Mouse (Mus musculus): ENCODE measurements around the gene Dock7. TPM values are rescaled to one million over a fixed set of nuclear protein-coding genes. Genes with fewer than 3 reads are reported as not detected.

The Dock7 gene
- polyA plus RNA-seq, 1 experiment from 2014 or later = 45.9 TPM

DNA sequence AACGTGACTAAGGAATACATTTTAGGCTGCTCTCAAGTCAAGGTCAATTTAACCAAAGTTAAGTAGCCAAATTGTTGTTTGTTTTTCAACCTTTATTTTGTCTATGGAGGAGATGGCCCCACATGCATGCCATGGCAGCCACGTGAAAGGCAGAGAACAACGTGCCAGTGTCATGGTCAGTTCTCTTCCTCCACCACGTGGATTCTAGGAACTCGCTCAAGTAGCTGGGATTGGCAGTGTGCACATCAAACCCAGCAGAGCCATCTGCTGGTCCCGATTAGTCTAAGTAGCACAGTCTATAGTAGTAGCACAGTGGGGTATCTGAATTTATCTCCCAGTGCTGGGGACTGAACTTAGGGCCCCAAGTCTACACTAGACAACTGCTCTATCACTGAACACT lies 51.9 kb downstream of the Dock7 start:
- Histone ChIP-seq H3K36me3 (peaks cover 43% of the 10 kb centered on the region), H3K9me3 (no peaks in the 10 kb centered on the region), H3K27me3 (no peaks in the 10 kb centered on the region), H3K4me3 (no peak overlapping the region), H3K9ac (no peak overlapping the region), H3K4me1 (no peaks in the 10 kb centered on the region), H3K27ac (no peak overlapping the region), H3K4me2 (no peak overlapping the region)
- ATAC-seq (ENCODE audit: insufficient number of reproducible peaks, low FRiP score, low TSS enrichment, low read depth) = no peak
- 77% methylated on average over 6 of the region's 6 CpGs for whole genome bisulfite sequencing

DNA sequence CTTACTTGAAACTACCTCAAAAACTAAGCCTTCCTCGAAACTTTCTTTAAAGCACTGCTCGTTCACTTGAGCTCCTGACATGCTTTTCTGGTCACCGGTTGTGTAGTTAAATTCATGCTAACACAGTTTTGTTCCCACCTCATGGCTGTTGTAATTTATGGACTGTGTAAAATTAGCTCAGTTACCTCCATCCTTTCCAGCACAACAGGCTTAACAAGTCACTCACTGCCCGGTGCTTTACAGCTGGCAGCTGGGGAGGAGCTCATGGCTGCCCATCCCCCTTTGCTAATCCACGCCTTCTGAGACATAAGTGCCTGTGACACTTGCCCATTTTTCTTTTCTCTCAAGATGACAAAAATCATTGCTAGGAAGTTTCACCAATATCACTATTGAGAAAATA lies 56.2 kb downstream of the Dock7 start:
- peaks cover 22% of the 10 kb centered on the region for H3K36me3 ChIP-seq
- no peak overlapping the region for H3K9ac ChIP-seq
- 22% methylated on average over 5 of the region's 5 CpGs for WGBS
- ATAC-seq (ENCODE audit: insufficient number of reproducible peaks, low FRiP score, low TSS enrichment, low read depth) = no peak
- peak overlapping the region; percentile 23; the same call in 1 of the 2 replicates for H3K27ac ChIP-seq
- no peaks in the 10 kb centered on the region for H3K9me3 ChIP-seq
- H3K27me3 ChIP-seq = no peaks in the 10 kb centered on the region
- H3K4me3 ChIP-seq = no peak overlapping the region
- H3K4me1 ChIP-seq = no peaks in the 10 kb centered on the region; the same call in 1 of the 2 replicates
- H3K4me2 ChIP-seq = no peak overlapping the region

- H3K36me3 ChIP-seq = peaks cover 14% of the 10 kb centered on the region
- ATAC-seq (ENCODE audit: insufficient number of reproducible peaks, low FRiP score, low TSS enrichment, low read depth) = no peak
Observed at GRCm38 (mm10) chr4:99048581-99048980, 72.1 kb downstream of the Dock7 start.

DNA sequence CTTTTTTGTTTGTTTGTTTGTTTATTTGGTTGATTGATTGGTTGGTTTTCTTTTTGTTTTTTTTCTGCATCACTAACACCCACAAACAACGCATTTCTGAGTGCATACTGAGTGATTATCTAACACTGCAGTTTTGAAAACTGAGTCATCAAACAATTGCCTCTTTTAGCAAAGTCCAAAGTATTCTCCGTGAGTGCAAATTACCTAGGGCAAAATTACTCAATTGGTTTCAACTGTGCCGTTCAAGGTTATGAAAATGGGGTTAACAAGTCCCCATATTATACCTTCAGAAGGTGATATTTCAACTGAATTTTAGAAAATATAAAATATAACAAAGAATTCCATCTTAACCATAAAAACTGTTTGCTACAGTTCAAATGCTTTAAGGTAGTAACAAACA lies 74.2 kb downstream of the Dock7 start:
- no peak overlapping the region for H3K4me2 ChIP-seq
- no peaks in the 10 kb centered on the region for H3K4me1 ChIP-seq
- ATAC-seq (ENCODE audit: insufficient number of reproducible peaks, low FRiP score, low TSS enrichment, low read depth) = no peak
- H3K4me3 ChIP-seq = no peak overlapping the region
- no peaks in the 10 kb centered on the region for H3K9me3 ChIP-seq
- WGBS = 65% methylated on average over 3 of the region's 3 CpGs
- no peak overlapping the region for H3K27ac ChIP-seq
- H3K36me3 ChIP-seq = peaks cover 23% of the 10 kb centered on the region
- H3K27me3 ChIP-seq = no peaks in the 10 kb centered on the region
- H3K9ac ChIP-seq = no peak overlapping the region

More at GRCm38 (mm10) chr4:99048581-99048980, 72.1 kb downstream of the Dock7 start:
- Histone ChIP-seq H3K4me3 (no peak overlapping the region), H3K4me2 (no peak overlapping the region), H3K27me3 (no peaks in the 10 kb centered on the region), H3K27ac (no peak overlapping the region), H3K4me1 (no peaks in the 10 kb centered on the region), H3K9ac (no peak overlapping the region), H3K9me3 (no peaks in the 10 kb centered on the region)
- WGBS = 86% methylated on average over 2 of the region's 2 CpGs

- no peak overlapping the region for H3K27ac ChIP-seq
- WGBS = 87% methylated on average over 3 of the region's 3 CpGs
- H3K4me2 ChIP-seq = no peak overlapping the region
- peaks cover 30% of the 10 kb centered on the region for H3K36me3 ChIP-seq
- no peak for ATAC-seq (ENCODE audit: insufficient number of reproducible peaks, low FRiP score, low TSS enrichment, low read depth)
- H3K27me3 ChIP-seq = no peaks in the 10 kb centered on the region
- H3K9ac ChIP-seq = no peak overlapping the region
- H3K9me3 ChIP-seq = no peaks in the 10 kb centered on the region
- H3K4me3 ChIP-seq = no peak overlapping the region
- no peaks in the 10 kb centered on the region for H3K4me1 ChIP-seq
Observed at GRCm38 (mm10) chr4:99044854-99045253, 75.9 kb downstream of the Dock7 start.

DNA sequence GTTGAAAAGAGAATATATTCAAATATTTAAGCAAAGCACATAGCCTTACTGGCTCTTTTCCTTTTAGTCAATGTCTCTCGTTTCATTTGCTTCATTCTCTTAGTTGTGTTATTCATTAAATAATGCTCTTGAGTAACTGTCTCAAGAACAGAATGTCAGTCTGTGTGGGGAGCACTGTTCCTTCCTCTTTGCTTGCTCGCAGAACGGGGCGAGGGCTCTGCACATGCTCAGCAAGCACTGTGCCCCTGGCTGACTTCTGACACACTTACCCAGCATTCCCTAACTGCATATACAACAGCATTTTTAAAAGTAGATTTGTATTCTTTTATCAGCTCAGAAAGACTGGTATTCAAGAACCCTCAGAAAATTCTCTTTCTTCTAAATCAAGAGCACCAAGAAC lies 87.8 kb downstream of the Dock7 start:
- WGBS = 80% methylated on average over 4 of the region's 4 CpGs
- no peak for ATAC-seq (ENCODE audit: insufficient number of reproducible peaks, low FRiP score, low TSS enrichment, low read depth)
- no peak overlapping the region for H3K4me3 ChIP-seq
- no peak overlapping the region for H3K27ac ChIP-seq
- no peaks in the 10 kb centered on the region for H3K36me3 ChIP-seq
- no peaks in the 10 kb centered on the region for H3K27me3 ChIP-seq
- H3K9ac ChIP-seq = no peak overlapping the region
- H3K9me3 ChIP-seq = no peaks in the 10 kb centered on the region
- no peak overlapping the region for H3K4me2 ChIP-seq
- no peaks in the 10 kb centered on the region for H3K4me1 ChIP-seq

- WGBS = 82% methylated on average over 2 of the region's 2 CpGs
- no peak within 1 kb of the TSS for H3K4me3 ChIP-seq
- no peaks in the 10 kb centered on the region for H3K27me3 ChIP-seq
- peaks cover 3% of the 10 kb centered on the region; the same call in 1 of the 2 replicates for H3K36me3 ChIP-seq
- H3K9me3 ChIP-seq = no peaks in the 10 kb centered on the region
- no peaks in the 10 kb centered on the region for H3K4me1 ChIP-seq
- no peak within 1 kb of the TSS for H3K27ac ChIP-seq
- H3K9ac ChIP-seq = no peak within 1 kb of the TSS
- no peak within 1 kb of the TSS for H3K4me2 ChIP-seq
- ATAC-seq (ENCODE audit: insufficient number of reproducible peaks, low FRiP score, low TSS enrichment, low read depth) = no peak
Observed at GRCm38 (mm10) chr4:99030686-99031085, 90.0 kb downstream of the Dock7 start, which contains the start of gene Angptl3. Gene Angptl3, plus strand, starts transcription at chr4:99030954.

DNA sequence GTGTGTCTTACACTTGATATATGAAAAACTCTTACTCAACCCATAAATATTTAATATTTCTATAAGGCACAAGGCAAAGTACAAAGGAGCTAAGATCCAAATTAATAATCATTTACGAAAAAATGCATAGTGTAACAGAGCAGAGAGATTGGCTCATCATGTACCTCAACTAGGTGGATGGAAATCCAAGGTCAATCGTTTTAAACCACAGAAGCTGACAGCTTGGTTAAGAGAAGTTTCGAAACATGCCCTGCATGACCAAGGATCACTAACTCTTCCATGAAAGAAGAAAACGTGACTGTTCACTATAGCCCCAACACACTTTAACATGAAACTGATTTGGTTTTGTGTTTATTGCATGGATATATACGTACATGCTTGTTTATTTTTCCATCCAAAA lies 92.3 kb downstream of the Dock7 start:
- Histone ChIP-seq H3K4me3 (no peak overlapping the region), H3K27me3 (no peaks in the 10 kb centered on the region), H3K4me2 (no peak overlapping the region), H3K9me3 (no peaks in the 10 kb centered on the region), H3K9ac (no peak overlapping the region), H3K36me3 (peaks cover 3% of the 10 kb centered on the region; the same call in 1 of the 2 replicates), H3K4me1 (no peaks in the 10 kb centered on the region), H3K27ac (no peak overlapping the region)
- 87% methylated on average over 5 of the region's 5 CpGs for WGBS
- no peak for ATAC-seq (ENCODE audit: insufficient number of reproducible peaks, low FRiP score, low TSS enrichment, low read depth)

- no peak overlapping the region for H3K4me3 ChIP-seq
- peaks cover 12% of the 10 kb centered on the region for H3K36me3 ChIP-seq
- no peak for ATAC-seq (ENCODE audit: insufficient number of reproducible peaks, low FRiP score, low TSS enrichment, low read depth)
- no peak overlapping the region for H3K4me2 ChIP-seq
- H3K27ac ChIP-seq = no peak overlapping the region
- no peak overlapping the region for H3K9ac ChIP-seq
- WGBS = 93% methylated on average over 8 of the region's 8 CpGs
- no peaks in the 10 kb centered on the region for H3K4me1 ChIP-seq
- no peaks in the 10 kb centered on the region for H3K27me3 ChIP-seq
- H3K9me3 ChIP-seq = no peaks in the 10 kb centered on the region
Observed at GRCm38 (mm10) chr4:99022221-99022620, 98.5 kb downstream of the Dock7 start.

DNA sequence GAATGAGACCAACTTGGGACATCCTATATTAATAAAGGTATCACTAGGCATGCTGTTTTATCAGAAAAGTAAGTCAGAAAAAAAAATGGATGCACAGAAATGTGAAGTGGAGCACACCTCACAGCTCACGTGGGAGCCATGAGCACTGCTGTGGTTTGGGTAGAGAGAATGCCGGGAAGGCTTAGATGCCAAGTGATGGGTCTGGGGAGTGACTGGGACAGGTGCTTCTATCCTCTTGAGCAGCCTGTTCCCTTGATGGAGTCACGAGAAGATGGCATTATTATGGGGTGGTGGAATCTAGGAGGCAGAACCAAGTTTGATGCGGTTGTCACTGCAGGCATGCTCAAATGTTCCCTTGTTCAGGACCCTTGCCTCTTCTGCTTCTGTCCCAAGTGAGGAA lies 109.7 kb downstream of the Dock7 start:
- Histone ChIP-seq H3K9ac (no peak overlapping the region), H3K4me1 (no peaks in the 10 kb centered on the region), H3K27ac (no peak overlapping the region), H3K9me3 (no peaks in the 10 kb centered on the region), H3K4me3 (no peak overlapping the region), H3K27me3 (no peaks in the 10 kb centered on the region), H3K36me3 (peaks cover 41% of the 10 kb centered on the region), H3K4me2 (no peak overlapping the region)
- ATAC-seq (ENCODE audit: insufficient number of reproducible peaks, low FRiP score, low TSS enrichment, low read depth) = no peak
- 84% methylated on average over 4 of the region's 4 CpGs for WGBS

GRCm38 (mm10) chr4:99006319-99006718 lies 114.4 kb downstream of the Dock7 start:
- Histone ChIP-seq H3K27ac (no peak overlapping the region), H3K9me3 (no peaks in the 10 kb centered on the region), H3K4me3 (no peak overlapping the region), H3K36me3 (peaks cover 28% of the 10 kb centered on the region), H3K27me3 (no peaks in the 10 kb centered on the region), H3K4me2 (no peak overlapping the region), H3K4me1 (no peaks in the 10 kb centered on the region), H3K9ac (no peak overlapping the region)
- ATAC-seq (ENCODE audit: insufficient number of reproducible peaks, low FRiP score, low TSS enrichment, low read depth) = no peak
- WGBS = 76% methylated on average over 2 of the region's 2 CpGs

- H3K27me3 ChIP-seq = no peaks in the 10 kb centered on the region
- H3K4me1 ChIP-seq = no peaks in the 10 kb centered on the region
- H3K36me3 ChIP-seq = peaks cover 24% of the 10 kb centered on the region
- H3K9me3 ChIP-seq = no peaks in the 10 kb centered on the region
- H3K4me3 ChIP-seq = no peak overlapping the region
- H3K27ac ChIP-seq = no peak overlapping the region
- no peak overlapping the region for H3K9ac ChIP-seq
- no peak for ATAC-seq (ENCODE audit: insufficient number of reproducible peaks, low FRiP score, low TSS enrichment, low read depth)
- no peak overlapping the region for H3K4me2 ChIP-seq
- 89% methylated on average over 2 of the region's 2 CpGs for WGBS
Observed at GRCm38 (mm10) chr4:99005574-99005973, 115.1 kb downstream of the Dock7 start.

GRCm38 (mm10) chr4:98993491-98993890 lies 127.2 kb downstream of the Dock7 start:
- peaks cover 25% of the 10 kb centered on the region for H3K36me3 ChIP-seq
- ATAC-seq (ENCODE audit: insufficient number of reproducible peaks, low FRiP score, low TSS enrichment, low read depth) = no peak
- H3K9me3 ChIP-seq = no peaks in the 10 kb centered on the region
- H3K27ac ChIP-seq = no peak overlapping the region
- 60% methylated on average over 4 of the region's 4 CpGs for WGBS
- no peak overlapping the region for H3K4me2 ChIP-seq
- no peak overlapping the region for H3K4me3 ChIP-seq
- 0 out of 2 replicates have a peak, but pooled peaks cover 3% of the 10 kb centered on the region for H3K4me1 ChIP-seq
- no peak overlapping the region for H3K9ac ChIP-seq
- no peaks in the 10 kb centered on the region for H3K27me3 ChIP-seq

Data from limb, embryonic 15.5 days (tissue).